ENCODE assay signal across 11 mouse cellular contexts in the genomic region with DNA sequence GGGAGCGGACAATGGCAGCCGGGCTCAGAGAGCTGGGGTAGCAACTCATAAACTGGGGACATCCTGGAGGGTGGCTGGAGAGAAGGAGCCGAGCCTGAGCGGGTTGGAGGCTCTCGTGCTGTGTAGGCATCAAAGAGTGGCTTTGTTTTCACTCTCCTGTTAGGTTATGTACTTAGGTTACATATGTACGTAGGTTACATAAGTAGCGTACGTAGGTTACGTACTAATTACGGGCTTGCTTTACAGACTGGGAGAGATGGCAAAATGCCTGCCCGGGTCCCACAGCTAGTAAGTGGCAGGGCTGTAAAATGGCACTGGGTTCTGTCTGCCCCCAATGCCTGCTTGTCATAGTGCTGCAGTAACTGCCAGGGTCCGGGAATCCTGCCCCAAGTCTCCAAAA. TPM values are rescaled to one million over a fixed set of nuclear protein-coding genes. Genes with fewer than 3 reads are reported as not detected.
DNase-seq lines count a peak whose midpoint lies in the region; ATAC-seq and TF ChIP-seq lines count a peak whose summit lies in the region.
"Had no signal": no experiment of that assay in that cellular context is flagged by ENCODE, and none has a peak within 500 bp of the region (broad histone marks: within the 10 kb centered on the region; RNA-seq: fewer than 3 reads in every experiment).

No protein-coding gene starts in this region.

- H3K27ac ChIP-seq in kidney, postnatal 0 days, result no peak overlapping the region
- no peak overlapping the region for H3K27ac ChIP-seq in kidney, adult 2 months (ENCODE audit: insufficient read depth, low read depth, low read length)
- no peak overlapping the region for H3K27ac ChIP-seq in forebrain, embryonic 15.5 days (replicated peaks)
- no peak overlapping the region for H3K27ac ChIP-seq in heart, embryonic 10.5 days

- no peak for TF ChIP-seq POLR2A in kidney, adult 2 months (IDR thresholded peaks at IDR 0.05; ENCODE audit: low read depth, low read length)

- peak; percentile 31 for DNase-seq in kidney, postnatal 0 days (ENCODE audit: low spot score)
- DNase-seq in kidney, adult 2 months, result no peak
- DNase-seq in brain, adult 2 months (ENCODE audit: low read depth, low spot score), result peak; percentile 26
- DNase-seq in right cerebral cortex, adult 2 months (ENCODE audit: low spot score in 2 of 2), result no peak
- DNase-seq in heart, embryonic 10.5 days (ENCODE audit: low spot score), result no peak
- no peak for DNase-seq in left cerebral cortex, adult 18-20 months (ENCODE audit: low spot score in 2 of 2)

- H3K4me1 ChIP-seq in kidney, postnatal 0 days (replicated peaks; ENCODE audit: insufficient read depth, low read length), result no peaks in the 10 kb centered on the region
- H3K4me1 ChIP-seq in kidney, adult 2 months (ENCODE audit: control insufficient read depth, insufficient read depth, low read length), result no peaks in the 10 kb centered on the region
- H3K4me1 ChIP-seq in forebrain, embryonic 15.5 days, result peaks cover 6% of the 10 kb centered on the region
- no peaks in the 10 kb centered on the region for H3K4me1 ChIP-seq in heart, embryonic 10.5 days

- H3K36me3 ChIP-seq in kidney, postnatal 0 days (ENCODE audit: insufficient read depth, low read length), result no peaks in the 10 kb centered on the region
- H3K36me3 ChIP-seq in kidney, adult 2 months (ENCODE audit: control insufficient read depth, insufficient read depth, low read length), result no peaks in the 10 kb centered on the region
- no peaks in the 10 kb centered on the region for H3K36me3 ChIP-seq in forebrain, embryonic 15.5 days
- no peaks in the 10 kb centered on the region for H3K36me3 ChIP-seq in heart, embryonic 10.5 days

- H3K4me3 ChIP-seq in kidney, postnatal 0 days (replicated peaks; ENCODE audit: low read depth, low read length), result no peak overlapping the region
- no peak overlapping the region for H3K4me3 ChIP-seq in kidney, adult 2 months (ENCODE audit: insufficient read depth, low read depth, low read length)
- H3K4me3 ChIP-seq in forebrain, embryonic 15.5 days, result no peak overlapping the region
- no peak overlapping the region for H3K4me3 ChIP-seq in heart, embryonic 10.5 days

- no peaks in the 10 kb centered on the region for H3K9me3 ChIP-seq in kidney, postnatal 0 days (replicated peaks; ENCODE audit: low read length)
- H3K9me3 ChIP-seq in forebrain, embryonic 15.5 days, result no peaks in the 10 kb centered on the region
- no peaks in the 10 kb centered on the region for H3K9me3 ChIP-seq in heart, embryonic 10.5 days

- ATAC-seq in kidney, postnatal 0 days (replicated peaks; ENCODE audit: low FRiP score, low read depth), result no peak
- 0 out of 2 replicates have a peak, but pooled peaks have one; percentile 26 for ATAC-seq in forebrain, embryonic 15.5 days (replicated peaks)
- ATAC-seq in megakaryocyte-erythroid progenitor cell, adult 5-6 weeks (replicated peaks; ENCODE audit: low FRiP score, low TSS enrichment, poor library complexity, severe bottlenecking), result 0 out of 2 replicates have a peak, but pooled peaks have one; percentile 8

- WGBS in kidney, postnatal 0 days, result 56% methylated on average over 12 of the region's 12 CpGs
- 65% methylated on average over 12 of the region's 12 CpGs for WGBS in kidney, adult 2 months
- WGBS in forebrain, embryonic 15.5 days, result 66% methylated on average over 12 of the region's 12 CpGs
- WGBS in heart, embryonic 10.5 days, result 77% methylated on average over 12 of the region's 12 CpGs

- peak overlapping the region; percentile 28 for H3K4me2 ChIP-seq in kidney, postnatal 0 days (ENCODE audit: low read length)
- no peak overlapping the region for H3K4me2 ChIP-seq in forebrain, embryonic 15.5 days (replicated peaks)

- 0 out of 2 replicates have a peak, but pooled peaks cover 5% of the 10 kb centered on the region for H3K27me3 ChIP-seq in kidney, postnatal 0 days (ENCODE audit: insufficient read depth, low read length)
- no peaks in the 10 kb centered on the region for H3K27me3 ChIP-seq in kidney, adult 2 months (replicated peaks; ENCODE audit: control insufficient read depth, insufficient read depth, low read length)
- H3K27me3 ChIP-seq in forebrain, embryonic 15.5 days, result 0 out of 2 replicates have a peak, but pooled peaks cover 2% of the 10 kb centered on the region
- H3K27me3 ChIP-seq in heart, embryonic 10.5 days (ENCODE audit: insufficient read depth, poor library complexity, severe bottlenecking), result peaks cover 33% of the 10 kb centered on the region

- TF ChIP-seq CTCF in kidney, postnatal 0 days (IDR thresholded peaks at IDR 0.05; ENCODE audit: low read depth), result no peak
- no peak for TF ChIP-seq CTCF in kidney, adult 2 months (conservative IDR thresholded peaks at IDR 0.05; ENCODE audit: insufficient read depth, insufficient read length, low read depth, low read length)

- H3K9ac ChIP-seq in kidney, postnatal 0 days (ENCODE audit: low read depth, low read length), result no peak overlapping the region
- no peak overlapping the region for H3K9ac ChIP-seq in forebrain, embryonic 15.5 days (replicated peaks)

RNA-seq across cellular contexts. Expression of a gene that starts 18.3 kb away (rescaled TPM):
- 1.6 and 2.0 TPM in 2 replicates for polyA plus RNA-seq in kidney, postnatal 0 days (2015; fragmentation: Nextera tagmentation; extraction: Ambion mirVana)
- polyA plus RNA-seq in kidney, adult 2 months (2012; rRNA removed), result 2.4 and 2.8 TPM in 2 replicates
- 0.87 and 1.0 TPM in 2 replicates for polyA plus RNA-seq in forebrain, embryonic 15.5 days (2015; fragmentation: Nextera tagmentation; extraction: Ambion mirVana)
- 3.1 TPM in 1 of 2 replicates, not detected in the other for total RNA-seq in megakaryocyte-erythroid progenitor cell, adult 5-6 weeks (2014; fragmentation: Nextera tagmentation)
- 0.23 and 0.56 TPM in 2 replicates for total RNA-seq in megakaryocyte-erythroid progenitor cell, adult 5-6 weeks (2017)
- 0.31 and 1.0 TPM in 2 replicates for polyA plus RNA-seq in heart, embryonic 10.5 days (2016; fragmentation: Nextera tagmentation; extraction: Ambion mirVana)
- total RNA-seq in left cerebral cortex, adult 18-20 months (2021), result 1 to 10 TPM; 1.7 to 1.9 TPM

RNA-seq across cellular contexts. Expression of a gene that starts 54.9 kb away (rescaled TPM):
- polyA plus RNA-seq in kidney, postnatal 0 days (2015; fragmentation: Nextera tagmentation; extraction: Ambion mirVana), result not detected in 2 replicates
- polyA plus RNA-seq in kidney, adult 2 months (2012; rRNA removed), result not detected in 2 replicates
- 3.1 and 6.7 TPM in 2 replicates for polyA plus RNA-seq in forebrain, embryonic 15.5 days (2015; fragmentation: Nextera tagmentation; extraction: Ambion mirVana)
- not detected in 2 replicates for total RNA-seq in megakaryocyte-erythroid progenitor cell, adult 5-6 weeks (2014; fragmentation: Nextera tagmentation)
- total RNA-seq in megakaryocyte-erythroid progenitor cell, adult 5-6 weeks (2017), result not detected in 2 replicates
- 0.09 and 0.20 TPM in 2 replicates for polyA plus RNA-seq in heart, embryonic 10.5 days (2016; fragmentation: Nextera tagmentation; extraction: Ambion mirVana)
- total RNA-seq in left cerebral cortex, adult 18-20 months (2021), result under 1 TPM in 1 of 2 experiments, not detected in 1; 0.35 TPM
- total RNA-seq: gastrocnemius, adult 8-10 months had no signal
- polyA plus RNA-seq: lung, adult 2 months; thymus, postnatal 0 days had no signal

Comparison
In these comparisons a context has a peak if more than half of its experiments do, and no peak if none do; other contexts are left out.
1. DNase-seq: peak in kidney, postnatal 0 days (single experiment) and brain, adult 2 months (single experiment); none in kidney, adult 2 months (single experiment), right cerebral cortex, adult 2 months (0 of 2), heart, embryonic 10.5 days (single experiment) and left cerebral cortex, adult 18-20 months (0 of 2).